Mouse (Mus musculus) neural tube, embryonic 13.5 days (tissue): Measurements from ENCODE around the gene Col11a1. TPM values are rescaled to one million over a fixed set of nuclear protein-coding genes. Genes with fewer than 3 reads are reported as not detected.

Experiments
- ATAC-seq: fragments of 200-750 bp; cut with Nextera tagmentation; 2 replicates; pipeline ENCODE4 v1.8.0; 2017; ENCODE audit warnings: low read depth, mild to moderate bottlenecking, moderate TSS enrichment, moderate library complexity
- H3K27ac ChIP-seq: fragments of 300-500 bp; sonication (generic); replicated peaks from 2 replicates; pipeline ENCODE4 v1.5.1; 2015; ENCODE audit warnings: moderate library complexity, mild to moderate bottlenecking, inconsistent platforms
- H3K27me3 ChIP-seq: fragments of 300-500 bp; sonication (generic); 2 replicates; pipeline ENCODE4 v1.6.1; 2015; ENCODE audit warnings: mild to moderate bottlenecking, inconsistent platforms
- H3K36me3 ChIP-seq: fragments of 300-500 bp; sonication (generic); 2 replicates; pipeline ENCODE4 v1.6.1; 2015; ENCODE audit warnings: mild to moderate bottlenecking, inconsistent platforms
- H3K4me1 ChIP-seq: fragments of 300-500 bp; sonication (generic); replicated peaks from 2 replicates; pipeline ENCODE4 v1.6.1; 2015; ENCODE audit warnings: inconsistent platforms
- H3K4me2 ChIP-seq: fragments of 300-500 bp; sonication (generic); 2 replicates; pipeline ENCODE4 v1.6.1; 2015; ENCODE audit warnings: inconsistent platforms, mild to moderate bottlenecking, moderate library complexity
- H3K4me3 ChIP-seq: fragments of 300-500 bp; sonication (generic); 2 replicates; pipeline ENCODE4 v1.5.1; 2015; ENCODE audit warnings: mild to moderate bottlenecking, inconsistent platforms
- H3K9ac ChIP-seq: fragments of 300-500 bp; sonication (generic); 2 replicates; pipeline ENCODE4 v1.6.1; 2015; ENCODE audit warnings: moderate library complexity, mild to moderate bottlenecking, inconsistent platforms
- H3K9me3 ChIP-seq: fragments of 300-500 bp; sonication (generic); 2 replicates; pipeline ENCODE4 v1.6.1; 2016; ENCODE audit warnings: inconsistent platforms
- WGBS: fragments of 180-500 bp; shearing (Covaris S2); methylation state at CpG from one replicate; pipeline ENCODE4 v1.1.7; 2015; 5-methylcytosine and 5-hydroxymethylcytosine counted together
- polyA plus RNA-seq: library from polyadenylated mRNA; unstranded; fragments of >200 nt; fragmentation: Nextera tagmentation; extraction: Ambion mirVana; gene quantifications from 2 replicates; pipeline ENCODE4 v1.2.1, GENCODE M21; 2015

Gene Col11a1
- polyA plus RNA-seq, 1 experiment from 2014 or later, result 18.8 TPM

- Histone ChIP-seq H3K9ac (no peak overlapping the region), H3K27ac (no peak overlapping the region), H3K4me1 (no peaks in the 10 kb centered on the region), H3K4me2 (no peak overlapping the region), H3K36me3 (no peaks in the 10 kb centered on the region), H3K9me3 (no peaks in the 10 kb centered on the region), H3K4me3 (no peak overlapping the region), H3K27me3 (no peaks in the 10 kb centered on the region)
- ATAC-seq, result no peak
- 94% methylated on average over 6 of the region's 6 CpGs for WGBS
Measured at GRCm38 (mm10) chr3:114197964-114198750, 167.8 kb downstream of the Col11a1 start.

- no peak overlapping the region for H3K27ac ChIP-seq
- no peaks in the 10 kb centered on the region for H3K27me3 ChIP-seq
- H3K36me3 ChIP-seq, result peaks cover 15% of the 10 kb centered on the region; the same call in 1 of the 2 replicates
- no peak overlapping the region for H3K4me2 ChIP-seq
- H3K4me1 ChIP-seq, result no peaks in the 10 kb centered on the region
- no peak for ATAC-seq
- WGBS, result 89% methylated on average over 4 of the region's 4 CpGs
- no peaks in the 10 kb centered on the region for H3K9me3 ChIP-seq
- H3K4me3 ChIP-seq, result no peak overlapping the region
- H3K9ac ChIP-seq, result no peak overlapping the region
Measured at GRCm38 (mm10) chr3:114212255-114212654, 181.9 kb downstream of the Col11a1 start.

GRCm38 (mm10) chr3:114216105-114216504, 185.8 kb downstream of the Col11a1 start:
- no peak for ATAC-seq

GRCm38 (mm10) chr3:114229501-114229900, 199.2 kb downstream of the Col11a1 start:
- no peaks in the 10 kb centered on the region for H3K4me1 ChIP-seq
- 59% methylated on average over 1 of the region's 1 CpGs for WGBS
- H3K9me3 ChIP-seq, result no peaks in the 10 kb centered on the region
- no peak overlapping the region for H3K4me3 ChIP-seq
- no peak for ATAC-seq
- H3K27ac ChIP-seq, result no peak overlapping the region
- no peak overlapping the region for H3K9ac ChIP-seq
- H3K4me2 ChIP-seq, result no peak overlapping the region
- H3K27me3 ChIP-seq, result no peaks in the 10 kb centered on the region
- no peaks in the 10 kb centered on the region for H3K36me3 ChIP-seq

More at GRCm38 (mm10) chr3:114216105-114216504, 185.8 kb downstream of the Col11a1 start:
- WGBS, result 89% methylated on average over 5 of the region's 5 CpGs
- Histone ChIP-seq H3K27me3 (no peaks in the 10 kb centered on the region), H3K36me3 (peaks cover 18% of the 10 kb centered on the region), H3K27ac (no peak overlapping the region), H3K9ac (no peak overlapping the region), H3K4me3 (no peak overlapping the region), H3K9me3 (no peaks in the 10 kb centered on the region), H3K4me2 (no peak overlapping the region), H3K4me1 (no peaks in the 10 kb centered on the region)
